Mouse (Mus musculus) liver, postnatal 0 days (tissue): Measurements from ENCODE around the gene Snx3. TPM values are rescaled to one million over a fixed set of nuclear protein-coding genes. Genes with fewer than 3 reads are reported as not detected.
A peak's percentile ranks its signal among the peaks of the same experiment; 100 is the strongest.

Experiments
- ATAC-seq: fragments of 200-750 bp; cut with Nextera tagmentation; 2 replicates; pipeline ENCODE4 v1.8.0; 2017; ENCODE audit warnings: mild to moderate bottlenecking, moderate library complexity
- DNase-seq: peaks from one replicate; pipeline ENCODE4 v3.0.0-alpha.2; 2016
- H3K27ac ChIP-seq: fragments of 300-500 bp; sonication (generic); 2 replicates; pipeline ENCODE4 v1.5.1; 2014; ENCODE audit warnings: antibody characterized with exemption, moderate library complexity, mild to moderate bottlenecking, low read depth
- H3K27me3 ChIP-seq: fragments of 300-500 bp; sonication (generic); 2 replicates; pipeline ENCODE4 v1.6.1; 2014; ENCODE audit warnings: low read length, control low read depth, mixed read lengths; ENCODE audit not compliant: insufficient read depth
- H3K36me3 ChIP-seq: fragments of 300-500 bp; sonication (generic); replicated peaks from 2 replicates; pipeline ENCODE4 v1.6.1; 2014; ENCODE audit warnings: mild to moderate bottlenecking, control low read depth, low read length, moderate library complexity, mixed read lengths; ENCODE audit not compliant: insufficient read depth
- H3K4me1 ChIP-seq: fragments of 300-500 bp; sonication (generic); 2 replicates; pipeline ENCODE4 v1.6.1; 2014; ENCODE audit warnings: antibody characterized with exemption, mild to moderate bottlenecking, control low read depth; ENCODE audit not compliant: insufficient read depth
- H3K4me2 ChIP-seq: fragments of 300-500 bp; sonication (generic); 2 replicates; pipeline ENCODE4 v1.6.1; 2014; ENCODE audit warnings: low read depth, mild to moderate bottlenecking, low read length, moderate library complexity, mixed read lengths
- H3K4me3 ChIP-seq: fragments of 300-500 bp; sonication (generic); 2 replicates; pipeline ENCODE4 v1.5.1; 2014; ENCODE audit warnings: low read depth, low read length
- H3K9ac ChIP-seq: fragments of 300-500 bp; sonication (generic); replicated peaks from 2 replicates; pipeline ENCODE4 v1.6.1; 2014; ENCODE audit warnings: mild to moderate bottlenecking, moderate library complexity
- H3K9me3 ChIP-seq: fragments of 300-500 bp; sonication (generic); 2 replicates; pipeline ENCODE4 v1.6.1; 2016; ENCODE audit warnings: mild to moderate bottlenecking, control low read depth, low read length, mixed read lengths
- CTCF ChIP-seq: sonication (generic); IDR thresholded peaks from 2 replicates; pipeline ENCODE4 v1.5.1; 2016; ENCODE audit warnings: antibody characterized with exemption, low read depth
- EP300 ChIP-seq: IDR thresholded peaks from 2 replicates; pipeline ENCODE4 v1.6.1; 2016; ENCODE audit warnings: antibody characterized with exemption, low read depth, mild to moderate bottlenecking
- WGBS: fragments of 180-500 bp; shearing (Covaris S2); extraction: QIAGEN DNeasy Blood & Tissue Kit; methylation state at CpG from one replicate; pipeline ENCODE4 v1.1.7; 2014; ENCODE audit not compliant: insufficient replicate concordance; 5-methylcytosine and 5-hydroxymethylcytosine counted together
- polyA plus RNA-seq: library from polyadenylated mRNA; unstranded; fragments of >200 nt; fragmentation: Nextera tagmentation; extraction: Ambion mirVana; gene quantifications from 2 replicates; pipeline ENCODE4 v1.2.1, GENCODE M21; 2015

Gene Snx3
- polyA plus RNA-seq, 1 experiment from 2014 or later: 176 TPM

DNA sequence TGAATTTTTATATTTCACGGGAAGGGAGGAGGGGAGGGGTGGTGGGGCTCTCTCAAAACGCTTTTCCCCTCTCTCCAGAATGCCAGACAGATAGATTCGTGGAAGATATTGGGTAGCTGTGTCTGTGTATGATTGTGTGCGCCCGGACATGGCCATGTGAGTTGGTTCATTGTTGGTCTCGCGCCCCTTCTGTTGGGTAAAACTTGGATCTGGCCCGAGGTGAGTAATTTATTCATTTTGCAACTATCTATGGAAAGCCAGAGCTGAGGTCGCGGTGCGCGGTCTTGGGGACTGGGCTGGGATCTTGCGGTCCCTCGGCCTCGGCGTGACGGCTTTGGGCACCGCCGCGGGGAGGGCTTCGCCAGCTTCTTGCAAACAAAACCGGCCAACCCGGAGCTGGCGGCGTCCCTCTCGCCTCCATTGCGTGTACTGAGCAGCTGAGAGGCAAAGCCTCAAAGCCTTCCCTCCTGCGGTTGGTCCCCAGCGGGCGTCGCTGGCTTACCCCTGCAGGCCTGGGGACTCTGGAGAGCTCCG, 82.1 kb downstream of the Snx3 start:
- no peak overlapping the region for H3K4me2 ChIP-seq
- TF ChIP-seq CTCF (no peak), EP300 (no peak)
- H3K9ac ChIP-seq: no peak overlapping the region
- DNase-seq (no peak), ATAC-seq (no peak)
- H3K9me3 ChIP-seq: no peaks in the 10 kb centered on the region
- no peak overlapping the region for H3K27ac ChIP-seq
- WGBS: 3% methylated on average over 32 of the region's 32 CpGs
- 0 out of 2 replicates have a peak overlapping the region, but pooled peaks have one; percentile 17 for H3K4me3 ChIP-seq
- peaks cover 7% of the 10 kb centered on the region for H3K4me1 ChIP-seq
- H3K27me3 ChIP-seq: peaks cover 99% of the 10 kb centered on the region
- H3K36me3 ChIP-seq: no peaks in the 10 kb centered on the region

DNA sequence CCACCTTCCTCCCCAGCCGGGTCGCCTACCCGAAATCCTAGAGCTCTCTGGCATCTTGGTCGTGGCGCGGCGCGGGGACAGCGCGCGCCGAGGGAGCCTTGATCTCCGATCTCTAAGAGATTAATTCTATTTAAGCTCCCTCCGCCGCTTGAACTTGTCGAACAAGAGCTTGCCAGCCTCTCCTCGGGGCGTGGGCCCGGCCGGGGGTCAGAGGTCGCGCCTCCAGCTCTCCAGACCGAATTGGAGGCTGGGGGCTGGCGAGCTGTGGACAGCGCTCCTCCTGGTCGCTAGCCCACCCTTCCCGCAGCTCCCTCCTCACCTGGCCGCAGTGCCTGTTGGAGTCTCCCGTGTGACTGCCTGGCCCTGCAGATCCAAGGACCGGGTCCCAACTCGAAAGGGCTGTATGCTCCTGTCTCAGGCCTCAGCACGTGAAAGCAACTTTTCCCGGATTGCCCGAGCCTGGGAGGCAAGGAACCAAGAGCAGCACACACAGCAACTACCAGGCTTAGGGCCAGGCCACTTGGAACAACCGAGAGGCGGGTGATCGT, 82.7 kb downstream of the Snx3 start:
- Histone ChIP-seq H3K9me3 (no peaks in the 10 kb centered on the region), H3K4me2 (no peak overlapping the region), H3K4me3 (0 out of 2 replicates have a peak overlapping the region, but pooled peaks have one; percentile 17), H3K4me1 (peaks cover 5% of the 10 kb centered on the region), H3K36me3 (no peaks in the 10 kb centered on the region), H3K27me3 (peaks cover 99% of the 10 kb centered on the region), H3K9ac (no peak overlapping the region), H3K27ac (no peak overlapping the region)
- no peak for DNase-seq
- 2% methylated on average over 37 of the region's 37 CpGs for WGBS
- no peak for TF ChIP-seq EP300
- no peak for TF ChIP-seq CTCF
- ATAC-seq: no peak

Other genes with a start within 250 kb of the Snx3 start
- gene Foxo3, start 225.3 kb upstream of the Snx3 start, polyA plus RNA-seq: 8.4 and 9.4 TPM in 2 replicates
- 2.3 and 2.9 TPM in 2 replicates for gene Afg1l, start 23.5 kb upstream of the Snx3 start, polyA plus RNA-seq
- gene Nr2e1, start 81.6 kb downstream of the Snx3 start, polyA plus RNA-seq: not detected in 2 replicates
- 10.2 and 12.1 TPM in 2 replicates for gene Ostm1, start 81.8 kb downstream of the Snx3 start, polyA plus RNA-seq